Mouse (Mus musculus): ENCODE results near the gene Rnf152. TPM values are rescaled to one million over a fixed set of nuclear protein-coding genes. Genes with fewer than 3 reads are reported as not detected.

Gene Rnf152
- polyA plus RNA-seq, 1 experiment = not detected

GRCm38 (mm10) chr1:105291859-105292258, 64.7 kb downstream of the Rnf152 start:
- Histone ChIP-seq H3K4me1 (ENCODE audit: control insufficient read depth, insufficient read depth, low read length) (no peaks in the 10 kb centered on the region), H3K27ac (ENCODE audit: control insufficient read depth, insufficient read depth, low read depth, low read length, poor library complexity) (no peak overlapping the region), H3K4me3 (replicated peaks; ENCODE audit: control insufficient read depth, low read depth, low read length) (no peak overlapping the region)
- TF ChIP-seq POLR2A (IDR thresholded peaks at IDR 0.05; ENCODE audit: borderline replicate concordance, control insufficient read depth, low read depth, low read length) (no peak), CTCF (IDR thresholded peaks at IDR 0.05; ENCODE audit: control insufficient read depth, insufficient read depth, low read length) (no peak)
- WGBS = 47% methylated on average over 2 of the region's 2 CpGs

DNA sequence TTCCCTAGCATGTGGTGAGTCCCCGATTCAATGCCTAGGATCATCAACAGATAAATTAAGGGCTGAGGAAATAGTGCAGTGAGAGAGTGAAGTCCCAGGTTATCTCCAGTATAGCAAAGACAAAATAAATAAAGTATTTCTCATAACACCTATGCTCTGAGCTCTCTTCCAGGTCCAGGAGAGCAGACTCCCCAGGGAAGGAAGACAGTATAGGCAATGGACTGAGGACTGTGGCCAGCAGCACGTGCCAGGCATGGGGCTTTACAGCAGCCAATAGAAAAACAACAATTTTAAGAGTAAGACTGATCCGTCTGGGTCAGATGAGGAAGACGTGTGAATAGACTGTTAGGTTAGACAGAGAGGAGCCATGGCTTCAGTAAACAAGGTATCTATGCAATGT, 69.0 kb downstream of the Rnf152 start:
- TF ChIP-seq POLR2A (IDR thresholded peaks at IDR 0.05; ENCODE audit: borderline replicate concordance, control insufficient read depth, low read depth, low read length) (no peak), CTCF (IDR thresholded peaks at IDR 0.05; ENCODE audit: control insufficient read depth, insufficient read depth, low read length) (no peak)
- H3K27ac ChIP-seq (ENCODE audit: control insufficient read depth, insufficient read depth, low read depth, low read length, poor library complexity) = no peak overlapping the region
- WGBS = 73% methylated on average over 4 of the region's 4 CpGs
- no peaks in the 10 kb centered on the region; the same call in none of the 2 replicates for H3K4me1 ChIP-seq (ENCODE audit: control insufficient read depth, insufficient read depth, low read length)
- H3K4me3 ChIP-seq (replicated peaks; ENCODE audit: control insufficient read depth, low read depth, low read length) = no peak overlapping the region

- WGBS = 83% methylated on average over 5 of the region's 5 CpGs
- Histone ChIP-seq H3K4me3 (replicated peaks; ENCODE audit: control insufficient read depth, low read depth, low read length) (no peak overlapping the region), H3K27ac (ENCODE audit: control insufficient read depth, insufficient read depth, low read depth, low read length, poor library complexity) (no peak overlapping the region), H3K4me1 (ENCODE audit: control insufficient read depth, insufficient read depth, low read length) (no peaks in the 10 kb centered on the region; the same call in none of the 2 replicates)
- TF ChIP-seq POLR2A (IDR thresholded peaks at IDR 0.05; ENCODE audit: borderline replicate concordance, control insufficient read depth, low read depth, low read length) (no peak), CTCF (IDR thresholded peaks at IDR 0.05; ENCODE audit: control insufficient read depth, insufficient read depth, low read length) (no peak)
These were observed 69.6 kb downstream of the Rnf152 start for GRCm38 (mm10) chr1:105286906-105287305.

- WGBS = 34% methylated on average over 4 of the region's 4 CpGs
These were observed 71.5 kb downstream of the Rnf152 start for GRCm38 (mm10) chr1:105285001-105285400.

DNA sequence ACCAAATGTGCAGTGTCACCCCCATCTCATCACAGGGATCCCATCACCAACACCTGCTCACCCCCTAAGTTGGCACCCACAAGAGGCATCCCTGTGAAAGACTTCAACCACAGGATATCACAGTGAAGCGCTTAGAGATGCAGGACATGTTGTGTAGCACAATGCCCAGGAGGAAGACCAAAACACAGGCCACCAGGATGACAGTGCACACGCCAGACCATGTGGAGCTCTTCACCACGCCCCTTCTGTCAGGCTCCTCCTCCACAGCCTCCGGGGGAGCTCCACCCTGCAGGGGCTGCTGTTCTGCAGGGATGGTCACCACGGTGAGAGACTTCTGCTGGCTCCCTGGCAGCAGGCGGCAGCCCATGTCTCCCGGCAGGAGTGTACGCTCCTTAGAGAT, 72.4 kb downstream of the Rnf152 start:
- no peak overlapping the region for H3K4me3 ChIP-seq (replicated peaks; ENCODE audit: control insufficient read depth, low read depth, low read length)
- WGBS = 75% methylated on average over 8 of the region's 8 CpGs
- no peaks in the 10 kb centered on the region; the same call in none of the 2 replicates for H3K4me1 ChIP-seq (ENCODE audit: control insufficient read depth, insufficient read depth, low read length)
- H3K27ac ChIP-seq (ENCODE audit: control insufficient read depth, insufficient read depth, low read depth, low read length, poor library complexity) = no peak overlapping the region; the same call in 1 of the 2 replicates
- no peak for TF ChIP-seq POLR2A (IDR thresholded peaks at IDR 0.05; ENCODE audit: borderline replicate concordance, control insufficient read depth, low read depth, low read length)
- TF ChIP-seq CTCF (IDR thresholded peaks at IDR 0.05; ENCODE audit: control insufficient read depth, insufficient read depth, low read length) = no peak

More at GRCm38 (mm10) chr1:105285001-105285400, 71.5 kb downstream of the Rnf152 start:
- Histone ChIP-seq H3K4me1 (ENCODE audit: control insufficient read depth, insufficient read depth, low read length) (no peaks in the 10 kb centered on the region; the same call in none of the 2 replicates), H3K27ac (ENCODE audit: control insufficient read depth, insufficient read depth, low read depth, low read length, poor library complexity) (no peak overlapping the region), H3K4me3 (replicated peaks; ENCODE audit: control insufficient read depth, low read depth, low read length) (no peak overlapping the region)
- TF ChIP-seq POLR2A (IDR thresholded peaks at IDR 0.05; ENCODE audit: borderline replicate concordance, control insufficient read depth, low read depth, low read length) = no peak
- no peak for TF ChIP-seq CTCF (IDR thresholded peaks at IDR 0.05; ENCODE audit: control insufficient read depth, insufficient read depth, low read length)

DNA sequence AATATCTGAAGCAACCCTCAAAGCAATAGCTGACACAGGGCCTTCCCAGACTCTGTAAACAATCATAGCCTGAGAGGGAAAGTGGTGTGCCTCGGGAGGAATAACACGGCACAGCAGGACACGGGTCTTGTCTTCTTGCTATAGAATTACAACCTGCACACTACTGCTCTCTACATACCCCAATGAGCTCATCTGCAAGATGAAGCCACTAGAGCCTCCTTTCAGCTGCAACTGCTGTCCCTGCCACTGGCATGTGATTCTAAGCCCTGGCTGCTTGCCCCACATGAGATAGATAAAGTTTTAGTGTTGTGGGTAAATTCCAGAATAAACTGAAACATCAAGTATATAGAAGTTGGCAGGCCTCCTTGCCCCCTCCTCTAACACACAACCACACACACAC, 75.2 kb downstream of the Rnf152 start:
- Histone ChIP-seq H3K27ac (ENCODE audit: control insufficient read depth, insufficient read depth, low read depth, low read length, poor library complexity) (no peak overlapping the region), H3K4me3 (replicated peaks; ENCODE audit: control insufficient read depth, low read depth, low read length) (no peak overlapping the region), H3K4me1 (ENCODE audit: control insufficient read depth, insufficient read depth, low read length) (no peaks in the 10 kb centered on the region; the same call in none of the 2 replicates)
- 85% methylated on average over 3 of the region's 3 CpGs for WGBS
- TF ChIP-seq POLR2A (IDR thresholded peaks at IDR 0.05; ENCODE audit: borderline replicate concordance, control insufficient read depth, low read depth, low read length) = no peak
- no peak for TF ChIP-seq CTCF (IDR thresholded peaks at IDR 0.05; ENCODE audit: control insufficient read depth, insufficient read depth, low read length)

- no peak overlapping the region for H3K4me3 ChIP-seq (replicated peaks; ENCODE audit: control insufficient read depth, low read depth, low read length)
- TF ChIP-seq CTCF (IDR thresholded peaks at IDR 0.05; ENCODE audit: control insufficient read depth, insufficient read depth, low read length) = no peak
- no peak for TF ChIP-seq POLR2A (IDR thresholded peaks at IDR 0.05; ENCODE audit: borderline replicate concordance, control insufficient read depth, low read depth, low read length)
- no peaks in the 10 kb centered on the region; the same call in none of the 2 replicates for H3K4me1 ChIP-seq (ENCODE audit: control insufficient read depth, insufficient read depth, low read length)
- 79% methylated on average over 2 of the region's 2 CpGs for WGBS
- H3K27ac ChIP-seq (ENCODE audit: control insufficient read depth, insufficient read depth, low read depth, low read length, poor library complexity) = no peak overlapping the region
These were observed 76.3 kb downstream of the Rnf152 start for GRCm38 (mm10) chr1:105280160-105280559.

DNA sequence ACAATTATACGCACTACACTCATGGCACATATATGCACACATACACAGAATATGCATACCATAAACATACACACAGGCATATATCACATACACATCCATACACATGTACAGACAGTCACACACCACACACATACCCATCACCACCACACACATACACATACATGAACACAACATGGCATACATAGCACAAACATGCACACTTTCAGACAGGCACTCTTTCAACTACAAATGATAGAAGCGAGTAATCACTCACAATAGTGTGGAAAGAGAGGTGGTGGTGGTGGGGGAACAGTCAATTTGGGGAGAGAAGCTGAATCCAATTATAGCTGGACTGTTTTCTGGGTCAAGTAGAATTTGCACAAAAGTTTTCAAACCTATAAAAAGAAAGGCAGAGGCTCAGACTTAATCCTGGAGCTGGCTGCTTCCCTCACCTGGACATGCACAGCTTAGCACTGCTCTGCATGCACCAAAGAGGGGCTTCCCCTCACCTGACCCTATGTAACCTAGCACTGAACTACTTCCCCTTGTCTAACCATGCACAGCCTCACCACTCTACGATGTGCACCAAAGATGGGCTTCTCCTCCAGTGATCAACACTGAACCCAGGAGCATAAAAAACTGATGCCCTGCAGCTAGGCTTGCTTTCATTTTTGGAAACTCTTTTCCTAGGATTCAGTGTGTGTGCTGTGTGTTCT, 81.9 kb downstream of the Rnf152 start:
- no peaks in the 10 kb centered on the region for H3K4me1 ChIP-seq (ENCODE audit: control insufficient read depth, insufficient read depth, low read length)
- WGBS = 62% methylated on average over 3 of the region's 3 CpGs
- H3K27ac ChIP-seq (ENCODE audit: control insufficient read depth, insufficient read depth, low read depth, low read length, poor library complexity) = no peak overlapping the region
- H3K4me3 ChIP-seq (replicated peaks; ENCODE audit: control insufficient read depth, low read depth, low read length) = no peak overlapping the region
- no peak for TF ChIP-seq POLR2A (IDR thresholded peaks at IDR 0.05; ENCODE audit: borderline replicate concordance, control insufficient read depth, low read depth, low read length)
- no peak for TF ChIP-seq CTCF (IDR thresholded peaks at IDR 0.05; ENCODE audit: control insufficient read depth, insufficient read depth, low read length)
